Mouse (Mus musculus): ENCODE data around the gene Shprh. TPM values are rescaled to one million over a fixed set of nuclear protein-coding genes. Genes with fewer than 3 reads are reported as not detected.
"Not testable (repeated sequence)": the region's sequence is repeated elsewhere in the genome, so short reads cannot be mapped to it uniquely, and the experiment has no call there.

Gene Shprh
- polyA plus RNA-seq, 1 experiment from 2014 or later = 33.4 TPM

GRCm38 (mm10) chr10:11212003-11212402 is 62.8 kb downstream of the Shprh start:
- no peak for ATAC-seq (ENCODE audit: low FRiP score, low TSS enrichment)
- DNase-seq = peak; percentile 11
- H3K9ac ChIP-seq (replicated peaks; ENCODE audit: low read length) = no peak overlapping the region
- H3K9me3 ChIP-seq (ENCODE audit: control insufficient read depth, low read length) = no peaks in the 10 kb centered on the region
- peaks cover 67% of the 10 kb centered on the region for H3K36me3 ChIP-seq (ENCODE audit: control insufficient read depth, insufficient read depth, low read length)
- no peak overlapping the region for H3K27ac ChIP-seq (replicated peaks; ENCODE audit: low read depth, low read length)
- 87% methylated on average over 4 of the region's 4 CpGs for WGBS
- no peak overlapping the region for H3K4me2 ChIP-seq (ENCODE audit: low read length)
- no peaks in the 10 kb centered on the region for H3K4me1 ChIP-seq (ENCODE audit: control insufficient read depth, insufficient read depth, low read length)
- H3K4me3 ChIP-seq (replicated peaks; ENCODE audit: low read depth, low read length) = no peak overlapping the region
- H3K27me3 ChIP-seq (ENCODE audit: control insufficient read depth, insufficient read depth, low read length) = no peaks in the 10 kb centered on the region

DNA sequence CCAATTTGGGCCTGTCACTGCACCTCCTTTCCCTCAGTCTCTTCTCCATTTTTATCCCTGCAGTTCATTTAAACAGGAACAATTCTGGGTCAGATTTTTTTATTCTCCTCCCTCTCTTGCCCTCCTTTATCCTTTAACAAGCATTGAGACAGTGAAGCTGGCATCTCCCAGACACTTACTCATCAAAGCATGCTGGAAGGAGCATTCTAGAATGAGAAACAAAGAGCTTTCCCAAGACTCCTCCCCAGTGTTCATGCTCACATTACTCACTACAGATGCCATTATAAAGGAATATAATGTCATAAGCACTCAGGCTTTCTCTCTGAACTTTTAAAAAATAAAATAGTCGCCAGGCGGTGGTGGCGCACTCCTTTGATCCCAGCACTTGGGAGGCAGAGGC is 77.2 kb downstream of the Shprh start:
- 90% methylated on average over 3 of the region's 3 CpGs for WGBS
- Histone ChIP-seq H3K27ac (replicated peaks; ENCODE audit: low read depth, low read length) (no peak overlapping the region), H3K4me3 (replicated peaks; ENCODE audit: low read depth, low read length) (no peak overlapping the region), H3K36me3 (ENCODE audit: control insufficient read depth, insufficient read depth, low read length) (no peaks in the 10 kb centered on the region), H3K27me3 (ENCODE audit: control insufficient read depth, insufficient read depth, low read length) (no peaks in the 10 kb centered on the region), H3K9me3 (ENCODE audit: control insufficient read depth, low read length) (no peaks in the 10 kb centered on the region), H3K4me2 (ENCODE audit: low read length) (no peak overlapping the region), H3K4me1 (ENCODE audit: control insufficient read depth, insufficient read depth, low read length) (no peaks in the 10 kb centered on the region), H3K9ac (replicated peaks; ENCODE audit: low read length) (no peak overlapping the region)
- ATAC-seq (ENCODE audit: low FRiP score, low TSS enrichment) = no peak
- no peak for DNase-seq

- WGBS = 50% methylated on average over 6 of the region's 6 CpGs
- Histone ChIP-seq H3K27me3 (ENCODE audit: control insufficient read depth, insufficient read depth, low read length) (no peaks in the 10 kb centered on the region), H3K4me2 (ENCODE audit: low read length) (no peak overlapping the region), H3K9ac (replicated peaks; ENCODE audit: low read length) (no peak overlapping the region), H3K4me3 (replicated peaks; ENCODE audit: low read depth, low read length) (no peak overlapping the region), H3K4me1 (ENCODE audit: control insufficient read depth, insufficient read depth, low read length) (no peaks in the 10 kb centered on the region), H3K27ac (replicated peaks; ENCODE audit: low read depth, low read length) (no peak overlapping the region), H3K36me3 (ENCODE audit: control insufficient read depth, insufficient read depth, low read length) (no peaks in the 10 kb centered on the region), H3K9me3 (ENCODE audit: control insufficient read depth, low read length) (no peaks in the 10 kb centered on the region)
- ATAC-seq (ENCODE audit: low FRiP score, low TSS enrichment) = no peak
- DNase-seq = no peak
Observed at GRCm38 (mm10) chr10:11229545-11230178, 80.4 kb downstream of the Shprh start.

- no peaks in the 10 kb centered on the region for H3K27me3 ChIP-seq (ENCODE audit: control insufficient read depth, insufficient read depth, low read length)
- H3K27ac ChIP-seq (replicated peaks; ENCODE audit: low read depth, low read length) = no peak overlapping the region
- no peak overlapping the region for H3K9ac ChIP-seq (replicated peaks; ENCODE audit: low read length)
- DNase-seq = no peak
- H3K4me3 ChIP-seq (replicated peaks; ENCODE audit: low read depth, low read length) = no peak overlapping the region
- H3K9me3 ChIP-seq (ENCODE audit: control insufficient read depth, low read length) = no peaks in the 10 kb centered on the region
- WGBS = 80% methylated on average over 3 of the region's 3 CpGs
- no peak overlapping the region for H3K4me2 ChIP-seq (ENCODE audit: low read length)
- ATAC-seq (ENCODE audit: low FRiP score, low TSS enrichment) = no peak
- no peaks in the 10 kb centered on the region for H3K4me1 ChIP-seq (ENCODE audit: control insufficient read depth, insufficient read depth, low read length)
- no peaks in the 10 kb centered on the region for H3K36me3 ChIP-seq (ENCODE audit: control insufficient read depth, insufficient read depth, low read length)
Observed at GRCm38 (mm10) chr10:11233208-11233607, 84.0 kb downstream of the Shprh start.

- H3K36me3 ChIP-seq (ENCODE audit: control insufficient read depth, insufficient read depth, low read length); H3K9me3 ChIP-seq (ENCODE audit: control insufficient read depth, low read length); H3K4me2 ChIP-seq (ENCODE audit: low read length); H3K4me3 ChIP-seq (replicated peaks; ENCODE audit: low read depth, low read length); DNase-seq; H3K9ac ChIP-seq (replicated peaks; ENCODE audit: low read length); ATAC-seq (ENCODE audit: low FRiP score, low TSS enrichment); H3K4me1 ChIP-seq (ENCODE audit: control insufficient read depth, insufficient read depth, low read length); H3K27ac ChIP-seq (replicated peaks; ENCODE audit: low read depth, low read length); H3K27me3 ChIP-seq (ENCODE audit: control insufficient read depth, insufficient read depth, low read length): not testable (repeated sequence)
- 53% methylated on average over 3 of the region's 3 CpGs for WGBS
Observed at GRCm38 (mm10) chr10:11242988-11243387, 93.8 kb downstream of the Shprh start.

DNA sequence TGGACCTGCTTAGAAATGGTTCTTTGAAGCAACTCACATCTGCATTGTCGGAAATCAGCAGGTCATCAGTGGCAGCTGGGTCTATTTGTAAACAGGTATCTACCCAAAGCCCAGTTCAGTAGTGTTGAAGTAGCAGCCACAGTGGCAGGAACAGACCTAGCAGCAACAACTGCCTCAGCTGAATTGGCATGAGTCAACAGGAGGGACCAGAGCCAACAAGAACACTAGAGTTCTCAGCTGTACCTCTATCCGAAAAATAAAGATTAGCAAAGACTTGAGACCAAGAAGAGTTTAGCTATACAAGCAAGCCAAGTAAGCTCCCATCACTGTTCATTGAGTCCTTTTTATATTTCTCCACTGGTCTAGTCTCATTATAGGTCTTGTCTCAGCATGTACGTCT is 99.0 kb downstream of the Shprh start:
- 91% methylated on average over 3 of the region's 3 CpGs for WGBS

DNA sequence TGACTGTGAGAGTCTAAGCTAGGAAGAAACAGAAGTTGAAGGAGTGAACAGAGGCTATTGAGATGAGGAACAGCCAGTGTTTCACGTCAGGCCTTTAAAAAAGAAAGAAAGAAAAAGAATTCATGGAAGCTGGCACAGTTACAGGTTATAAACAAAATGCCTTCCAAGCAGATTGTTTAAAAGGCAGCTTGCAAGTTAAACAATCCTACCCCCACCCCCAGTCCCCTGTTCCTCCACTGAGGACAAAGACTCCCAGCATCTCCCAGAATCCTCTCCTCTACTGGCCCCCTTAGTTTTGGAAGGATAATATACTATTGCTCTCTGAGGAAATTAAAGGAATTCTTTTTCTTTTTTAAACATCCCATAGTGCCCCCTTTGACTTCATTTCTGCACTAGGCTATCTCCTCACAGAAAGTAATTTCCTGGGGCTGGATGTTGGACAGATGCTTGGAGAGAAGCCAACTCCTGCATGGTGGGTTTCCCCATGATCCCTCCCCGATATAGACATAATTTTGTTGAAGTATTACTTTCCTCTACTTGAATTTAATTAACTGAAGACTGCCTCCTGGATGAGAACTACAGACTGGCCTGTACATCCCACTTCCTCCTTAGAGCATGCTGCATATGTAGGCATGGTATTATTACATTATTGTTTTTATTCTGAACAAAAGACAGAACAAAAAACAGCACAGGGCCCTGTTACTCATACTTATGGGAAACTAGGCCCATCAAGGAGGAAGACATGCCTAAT is 101.2 kb downstream of the Shprh start:
- 52% methylated on average over 2 of the region's 2 CpGs for WGBS
- no peak overlapping the region for H3K9ac ChIP-seq (replicated peaks; ENCODE audit: low read length)
- DNase-seq (peak; percentile 14), ATAC-seq (ENCODE audit: low FRiP score, low TSS enrichment) (no peak)
- no peaks in the 10 kb centered on the region for H3K27me3 ChIP-seq (ENCODE audit: control insufficient read depth, insufficient read depth, low read length)
- H3K36me3 ChIP-seq (ENCODE audit: control insufficient read depth, insufficient read depth, low read length) = no peaks in the 10 kb centered on the region
- no peak overlapping the region for H3K4me2 ChIP-seq (ENCODE audit: low read length)
- H3K4me3 ChIP-seq (replicated peaks; ENCODE audit: low read depth, low read length) = no peak overlapping the region
- H3K27ac ChIP-seq (replicated peaks; ENCODE audit: low read depth, low read length) = no peak overlapping the region
- H3K9me3 ChIP-seq (ENCODE audit: control insufficient read depth, low read length) = no peaks in the 10 kb centered on the region
- H3K4me1 ChIP-seq (ENCODE audit: control insufficient read depth, insufficient read depth, low read length) = no peaks in the 10 kb centered on the region

More for the DNA sequence above, 99.0 kb downstream of the Shprh start:
- Histone ChIP-seq H3K9me3 (ENCODE audit: control insufficient read depth, low read length) (no peaks in the 10 kb centered on the region), H3K4me2 (ENCODE audit: low read length) (no peak overlapping the region), H3K27me3 (ENCODE audit: control insufficient read depth, insufficient read depth, low read length) (no peaks in the 10 kb centered on the region), H3K4me3 (replicated peaks; ENCODE audit: low read depth, low read length) (no peak overlapping the region), H3K4me1 (ENCODE audit: control insufficient read depth, insufficient read depth, low read length) (no peaks in the 10 kb centered on the region), H3K9ac (replicated peaks; ENCODE audit: low read length) (no peak overlapping the region), H3K27ac (replicated peaks; ENCODE audit: low read depth, low read length) (no peak overlapping the region), H3K36me3 (ENCODE audit: control insufficient read depth, insufficient read depth, low read length) (no peaks in the 10 kb centered on the region)
- ATAC-seq (ENCODE audit: low FRiP score, low TSS enrichment) (no peak), DNase-seq (no peak)

GRCm38 (mm10) chr10:11253581-11253980 is 104.4 kb downstream of the Shprh start:
- not testable (repeated sequence) for H3K9me3 ChIP-seq (ENCODE audit: control insufficient read depth, low read length); DNase-seq; ATAC-seq (ENCODE audit: low FRiP score, low TSS enrichment); H3K36me3 ChIP-seq (ENCODE audit: control insufficient read depth, insufficient read depth, low read length); H3K27ac ChIP-seq (replicated peaks; ENCODE audit: low read depth, low read length); H3K4me2 ChIP-seq (ENCODE audit: low read length); H3K9ac ChIP-seq (replicated peaks; ENCODE audit: low read length); H3K27me3 ChIP-seq (ENCODE audit: control insufficient read depth, insufficient read depth, low read length); H3K4me1 ChIP-seq (ENCODE audit: control insufficient read depth, insufficient read depth, low read length); H3K4me3 ChIP-seq (replicated peaks; ENCODE audit: low read depth, low read length)
- WGBS = 91% methylated on average over 4 of the region's 4 CpGs

GRCm38 (mm10) chr10:11260119-11260518 is 110.9 kb downstream of the Shprh start:
- no peak for ATAC-seq (ENCODE audit: low FRiP score, low TSS enrichment)
- H3K36me3 ChIP-seq (ENCODE audit: control insufficient read depth, insufficient read depth, low read length) = no peaks in the 10 kb centered on the region
- no peaks in the 10 kb centered on the region for H3K27me3 ChIP-seq (ENCODE audit: control insufficient read depth, insufficient read depth, low read length)
- H3K4me2 ChIP-seq (ENCODE audit: low read length) = no peak overlapping the region
- H3K27ac ChIP-seq (replicated peaks; ENCODE audit: low read depth, low read length) = no peak overlapping the region
- no peaks in the 10 kb centered on the region for H3K9me3 ChIP-seq (ENCODE audit: control insufficient read depth, low read length)
- H3K9ac ChIP-seq (replicated peaks; ENCODE audit: low read length) = no peak overlapping the region
- no peaks in the 10 kb centered on the region for H3K4me1 ChIP-seq (ENCODE audit: control insufficient read depth, insufficient read depth, low read length)
- H3K4me3 ChIP-seq (replicated peaks; ENCODE audit: low read depth, low read length) = no peak overlapping the region
- no peak for DNase-seq

Data from midbrain, embryonic 14.5 days (tissue).